Mouse (Mus musculus) liver, adult 2 months (tissue): ENCODE results near the gene Thsd7b. TPM values are rescaled to one million over a fixed set of nuclear protein-coding genes. Genes with fewer than 3 reads are reported as not detected.
A peak's percentile ranks its signal among the peaks of the same experiment; 100 is the strongest.

ENCODE experiments used
- DNase-seq: peaks from one replicate; pipeline ENCODE4 v3.0.0-alpha.2; 2011; ENCODE audit warnings: low read depth, low spot score; ENCODE audit errors: extremely low read depth
- H3K27ac ChIP-seq: fragments of 200-500 bp; replicated peaks from 2 replicates; pipeline ENCODE4 v1.5.1; 2012; ENCODE audit warnings: low read depth, mild to moderate bottlenecking, control low read depth, inconsistent platforms, low read length; ENCODE audit not compliant: insufficient read depth
- H3K27me3 ChIP-seq: fragments of 200-500 bp; 2 replicates; pipeline ENCODE4 v1.6.1; 2012; ENCODE audit warnings: mild to moderate bottlenecking, moderate library complexity, low read length, inconsistent platforms; ENCODE audit not compliant: control insufficient read depth, insufficient read depth
- H3K36me3 ChIP-seq: fragments of 200-500 bp; 2 replicates; pipeline ENCODE4 v1.6.1; 2012; ENCODE audit warnings: low read length, inconsistent platforms; ENCODE audit not compliant: control insufficient read depth, insufficient read depth
- H3K4me1 ChIP-seq: fragments of 200-500 bp; 2 replicates; pipeline ENCODE4 v1.6.1; 2011; ENCODE audit warnings: low read length; ENCODE audit not compliant: control insufficient read depth, insufficient read depth
- H3K4me3 ChIP-seq: fragments of 200-500 bp; 2 replicates; pipeline ENCODE4 v1.5.1; 2011; ENCODE audit warnings: low read depth, mild to moderate bottlenecking, control low read depth, low read length, moderate library complexity; ENCODE audit not compliant: insufficient read depth
- H3K79me2 ChIP-seq: fragments of 200-500 bp; 2 replicates; pipeline ENCODE4 v1.6.1; 2012; ENCODE audit warnings: inconsistent platforms, mild to moderate bottlenecking, low read length, moderate library complexity; ENCODE audit not compliant: control insufficient read depth, insufficient read depth
- H3K9ac ChIP-seq: fragments of 200-500 bp; 2 replicates; pipeline ENCODE4 v1.6.1; 2012; ENCODE audit warnings: low read depth, mild to moderate bottlenecking, control low read depth, inconsistent platforms, low read length
- CTCF ChIP-seq: fragments of 200-500 bp; IDR thresholded peaks from 2 replicates; pipeline ENCODE4 v1.5.1; 2011; ENCODE audit warnings: low read depth, low read length, control low read depth
- POLR2A ChIP-seq: fragments of 200-500 bp; IDR thresholded peaks from 2 replicates; pipeline ENCODE4 v1.6.1; 2011; ENCODE audit warnings: low read length, control low read depth; ENCODE audit not compliant: insufficient read depth; ENCODE audit errors: extremely low read depth
- WGBS: fragments of 180-500 bp; shearing (Covaris S2); methylation state at CpG from one replicate; pipeline ENCODE4 v1.1.7; 2018; 5-methylcytosine and 5-hydroxymethylcytosine counted together
- polyA plus RNA-seq: library from polyadenylated mRNA; depleted of rRNA; stranded (reverse); fragments of >200 nt; gene quantifications from 2 replicates; pipeline ENCODE4 v1.2.3, GENCODE M21; 2012
- total RNA-seq: library from RNA; depleted of rRNA; stranded (reverse); fragments of >200 nt; gene quantifications from 2 replicates; pipeline ENCODE4 v1.2.3, GENCODE M21; 2014

The Thsd7b gene
- total and polyA plus RNA-seq, 2 experiments = not detected

GRCm38 (mm10) chr1:129887861-129888260 lies 614.8 kb downstream of the Thsd7b start:
- Histone ChIP-seq H3K4me3 (no peak overlapping the region), H3K27me3 (no peaks in the 10 kb centered on the region), H3K27ac (no peak overlapping the region), H3K9ac (no peak overlapping the region), H3K79me2 (no peaks in the 10 kb centered on the region), H3K36me3 (no peaks in the 10 kb centered on the region), H3K4me1 (no peaks in the 10 kb centered on the region)
- TF ChIP-seq CTCF (no peak), POLR2A (no peak)
- WGBS = 28% methylated on average over 1 of the region's 1 CpGs
- peak; percentile 21 for DNase-seq

GRCm38 (mm10) chr1:129898121-129898520 lies 625.0 kb downstream of the Thsd7b start:
- no peak for DNase-seq
- Histone ChIP-seq H3K27ac (no peak overlapping the region), H3K36me3 (no peaks in the 10 kb centered on the region), H3K4me1 (no peaks in the 10 kb centered on the region), H3K27me3 (no peaks in the 10 kb centered on the region), H3K4me3 (no peak overlapping the region), H3K79me2 (no peaks in the 10 kb centered on the region), H3K9ac (no peak overlapping the region)
- 79% methylated on average over 5 of the region's 5 CpGs for WGBS
- TF ChIP-seq POLR2A (no peak), CTCF (no peak)

GRCm38 (mm10) chr1:129915484-129915883 lies 642.4 kb downstream of the Thsd7b start:
- TF ChIP-seq POLR2A = no peak
- Histone ChIP-seq H3K36me3 (no peaks in the 10 kb centered on the region), H3K27ac (no peak overlapping the region), H3K79me2 (no peaks in the 10 kb centered on the region), H3K9ac (no peak overlapping the region), H3K4me3 (no peak overlapping the region), H3K27me3 (no peaks in the 10 kb centered on the region), H3K4me1 (no peaks in the 10 kb centered on the region)
- WGBS = 52% methylated on average over 4 of the region's 4 CpGs
- DNase-seq = peak; percentile 5

GRCm38 (mm10) chr1:129917568-129917967 lies 644.5 kb downstream of the Thsd7b start:
- H3K79me2 ChIP-seq = no peaks in the 10 kb centered on the region
- H3K27ac ChIP-seq = no peak overlapping the region
- no peak overlapping the region for H3K9ac ChIP-seq
- H3K4me1 ChIP-seq = no peaks in the 10 kb centered on the region
- TF ChIP-seq CTCF (no peak), POLR2A (no peak)
- 85% methylated on average over 1 of the region's 1 CpGs for WGBS
- DNase-seq = no peak
- H3K27me3 ChIP-seq = no peaks in the 10 kb centered on the region
- no peak overlapping the region for H3K4me3 ChIP-seq
- no peaks in the 10 kb centered on the region for H3K36me3 ChIP-seq

GRCm38 (mm10) chr1:129919385-129919784 lies 646.3 kb downstream of the Thsd7b start:
- 42% methylated on average over 1 of the region's 1 CpGs for WGBS
- Histone ChIP-seq H3K36me3 (no peaks in the 10 kb centered on the region), H3K79me2 (no peaks in the 10 kb centered on the region), H3K4me3 (no peak overlapping the region), H3K27ac (no peak overlapping the region), H3K27me3 (no peaks in the 10 kb centered on the region), H3K4me1 (no peaks in the 10 kb centered on the region), H3K9ac (no peak overlapping the region)
- peak; percentile 15 for DNase-seq
- TF ChIP-seq CTCF = peak; percentile 43
- no peak for TF ChIP-seq POLR2A

GRCm38 (mm10) chr1:129931003-129931402 lies 657.9 kb downstream of the Thsd7b start:
- no peak overlapping the region for H3K27ac ChIP-seq
- no peak overlapping the region for H3K4me3 ChIP-seq
- H3K79me2 ChIP-seq = no peaks in the 10 kb centered on the region
- H3K27me3 ChIP-seq = no peaks in the 10 kb centered on the region
- no peaks in the 10 kb centered on the region for H3K4me1 ChIP-seq
- no peaks in the 10 kb centered on the region for H3K36me3 ChIP-seq
- H3K9ac ChIP-seq = no peak overlapping the region
- no peak for DNase-seq
- WGBS = 96% methylated on average over 2 of the region's 2 CpGs
- TF ChIP-seq CTCF (no peak), POLR2A (no peak)
